Mouse (Mus musculus): Measurements from ENCODE around the gene Gpc1. TPM values are rescaled to one million over a fixed set of nuclear protein-coding genes. Genes with fewer than 3 reads are reported as not detected.

Gene Gpc1
- polyA plus RNA-seq, 1 experiment from 2014 or later = 4.7 TPM

DNA sequence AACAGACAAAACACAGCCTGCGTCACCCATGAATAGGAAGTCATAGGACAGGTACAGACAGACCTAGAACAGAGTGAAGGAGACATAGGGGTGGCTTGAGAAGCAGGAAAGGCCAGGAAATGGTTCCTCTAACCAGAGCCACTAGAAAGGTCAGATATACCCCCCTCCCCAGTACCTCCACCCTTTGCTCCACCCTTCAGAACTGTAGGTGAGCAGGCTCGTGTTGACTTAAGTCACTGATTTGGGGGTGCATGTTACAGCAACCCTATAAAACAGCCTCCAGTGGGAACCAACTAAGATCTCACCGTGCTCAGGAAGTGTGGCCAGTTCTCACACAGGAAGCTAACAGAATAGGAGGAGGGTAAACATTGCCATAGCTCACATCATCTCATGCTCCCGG, 28.1 kb upstream of the Gpc1 start:
- Histone ChIP-seq H3K4me3 (replicated peaks) (no peak overlapping the region), H3K4me2 (no peak overlapping the region)

DNA sequence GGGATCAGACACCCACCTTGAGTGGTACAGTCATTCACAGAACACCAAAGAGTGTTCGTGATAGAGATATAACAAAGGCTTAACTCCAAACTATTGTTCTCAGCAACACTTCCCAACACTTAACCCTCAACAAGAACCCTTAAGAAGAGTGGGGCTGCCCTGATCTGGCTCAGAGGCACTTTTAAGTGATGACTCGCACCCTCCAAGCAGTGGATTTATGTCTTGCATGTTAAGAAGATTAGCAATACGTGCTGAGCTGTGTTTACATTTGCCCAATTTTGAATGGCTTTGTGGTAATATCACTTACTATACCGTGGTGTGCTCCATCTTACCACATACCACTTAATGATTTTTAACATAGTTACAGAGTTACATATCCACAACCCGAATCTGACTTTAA, 26.3 kb upstream of the Gpc1 start:
- no peak for ATAC-seq (ENCODE audit: insufficient read depth)
- Histone ChIP-seq H3K36me3 (replicated peaks) (no peaks in the 10 kb centered on the region), H3K4me2 (no peak overlapping the region), H3K27ac (replicated peaks) (no peak overlapping the region), H3K9me3 (replicated peaks) (no peaks in the 10 kb centered on the region), H3K9ac (no peak overlapping the region), H3K4me3 (replicated peaks) (no peak overlapping the region), H3K4me1 (replicated peaks) (no peaks in the 10 kb centered on the region), H3K27me3 (no peaks in the 10 kb centered on the region)
- 40% methylated on average over 5 of the region's 5 CpGs for WGBS (ENCODE audit: insufficient replicate concordance)

More for the DNA sequence above, 28.1 kb upstream of the Gpc1 start:
- no peak for ATAC-seq (ENCODE audit: insufficient read depth)
- Histone ChIP-seq H3K9me3 (replicated peaks) (no peaks in the 10 kb centered on the region), H3K9ac (no peak overlapping the region), H3K27ac (replicated peaks) (no peak overlapping the region), H3K27me3 (no peaks in the 10 kb centered on the region), H3K36me3 (replicated peaks) (no peaks in the 10 kb centered on the region), H3K4me1 (replicated peaks) (no peaks in the 10 kb centered on the region)
- 44% methylated on average over 4 of the region's 4 CpGs for WGBS (ENCODE audit: insufficient replicate concordance)

DNA sequence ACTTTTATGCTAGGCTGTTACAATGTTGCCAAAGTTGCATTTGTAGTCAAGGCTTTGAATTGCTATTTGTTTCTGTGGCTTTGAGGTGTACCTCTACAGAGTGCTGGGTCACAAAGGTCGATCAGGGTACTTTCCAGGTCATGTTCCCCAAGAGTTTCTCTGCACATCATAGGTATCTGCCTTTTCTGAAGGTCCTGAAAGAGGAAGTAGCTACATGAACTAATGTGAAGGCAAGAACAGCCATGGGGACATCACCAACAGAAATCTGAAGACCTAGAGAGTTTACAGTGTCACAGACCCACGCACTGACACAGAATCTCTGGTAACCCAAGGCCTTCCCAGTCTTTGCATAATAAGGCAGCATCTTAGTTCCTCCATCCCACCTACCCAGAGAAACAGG, 25.6 kb upstream of the Gpc1 start:
- no peak for ATAC-seq (ENCODE audit: insufficient read depth)

GRCm38 (mm10) chr1:92806720-92807119, 24.7 kb upstream of the Gpc1 start:
- Histone ChIP-seq H3K9ac (no peak overlapping the region), H3K4me2 (no peak overlapping the region), H3K36me3 (replicated peaks) (no peaks in the 10 kb centered on the region), H3K27ac (replicated peaks) (no peak overlapping the region), H3K4me3 (replicated peaks) (no peak overlapping the region), H3K9me3 (replicated peaks) (no peaks in the 10 kb centered on the region), H3K4me1 (replicated peaks) (no peaks in the 10 kb centered on the region), H3K27me3 (no peaks in the 10 kb centered on the region)
- WGBS (ENCODE audit: insufficient replicate concordance) = 50% methylated on average over 3 of the region's 3 CpGs
- no peak for ATAC-seq (ENCODE audit: insufficient read depth)

More for the DNA sequence above, 25.6 kb upstream of the Gpc1 start:
- H3K4me3 ChIP-seq (replicated peaks) = no peak overlapping the region
- H3K27me3 ChIP-seq = no peaks in the 10 kb centered on the region
- no peak overlapping the region for H3K4me2 ChIP-seq
- WGBS (ENCODE audit: insufficient replicate concordance) = 25% methylated on average over 2 of the region's 2 CpGs
- H3K36me3 ChIP-seq (replicated peaks) = no peaks in the 10 kb centered on the region
- no peak overlapping the region for H3K27ac ChIP-seq (replicated peaks)
- no peaks in the 10 kb centered on the region for H3K9me3 ChIP-seq (replicated peaks)
- H3K9ac ChIP-seq = no peak overlapping the region
- no peaks in the 10 kb centered on the region for H3K4me1 ChIP-seq (replicated peaks)

DNA sequence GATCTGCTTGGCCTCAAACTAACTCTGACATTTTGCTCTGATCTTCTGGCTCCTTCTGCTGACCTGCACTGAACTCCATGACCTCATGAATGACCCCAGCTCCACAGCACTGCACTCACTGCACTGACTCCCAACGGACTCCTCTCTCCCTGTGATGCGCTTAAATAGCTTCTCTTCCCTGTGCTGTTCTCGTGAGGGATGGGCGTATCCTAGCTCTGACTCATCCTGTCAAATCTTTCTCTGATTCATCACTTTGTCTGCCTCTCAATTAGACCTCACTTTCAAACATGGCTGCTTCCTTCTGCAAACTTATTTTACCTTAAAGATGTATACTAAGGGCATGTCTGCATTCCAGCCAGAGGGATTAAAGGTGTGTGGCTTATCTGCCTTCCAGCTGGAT, 21.8 kb upstream of the Gpc1 start:
- Histone ChIP-seq H3K36me3 (replicated peaks) (no peaks in the 10 kb centered on the region), H3K9me3 (replicated peaks) (no peaks in the 10 kb centered on the region), H3K4me3 (replicated peaks) (no peak overlapping the region), H3K27me3 (no peaks in the 10 kb centered on the region), H3K4me2 (no peak overlapping the region), H3K9ac (no peak overlapping the region), H3K27ac (replicated peaks) (no peak overlapping the region), H3K4me1 (replicated peaks) (no peaks in the 10 kb centered on the region)
- ATAC-seq (ENCODE audit: insufficient read depth) = no peak
- 64% methylated on average over 4 of the region's 4 CpGs for WGBS (ENCODE audit: insufficient replicate concordance)

GRCm38 (mm10) chr1:92814319-92814718, 17.1 kb upstream of the Gpc1 start:
- H3K4me1 ChIP-seq (replicated peaks) = no peaks in the 10 kb centered on the region
- H3K27ac ChIP-seq (replicated peaks) = no peak overlapping the region
- no peak overlapping the region for H3K9ac ChIP-seq
- H3K4me2 ChIP-seq = no peak overlapping the region
- no peaks in the 10 kb centered on the region for H3K9me3 ChIP-seq (replicated peaks)
- 54% methylated on average over 5 of the region's 5 CpGs for WGBS (ENCODE audit: insufficient replicate concordance)
- ATAC-seq (ENCODE audit: insufficient read depth) = no peak
- H3K4me3 ChIP-seq (replicated peaks) = no peak overlapping the region
- no peaks in the 10 kb centered on the region for H3K27me3 ChIP-seq
- no peaks in the 10 kb centered on the region for H3K36me3 ChIP-seq (replicated peaks)

DNA sequence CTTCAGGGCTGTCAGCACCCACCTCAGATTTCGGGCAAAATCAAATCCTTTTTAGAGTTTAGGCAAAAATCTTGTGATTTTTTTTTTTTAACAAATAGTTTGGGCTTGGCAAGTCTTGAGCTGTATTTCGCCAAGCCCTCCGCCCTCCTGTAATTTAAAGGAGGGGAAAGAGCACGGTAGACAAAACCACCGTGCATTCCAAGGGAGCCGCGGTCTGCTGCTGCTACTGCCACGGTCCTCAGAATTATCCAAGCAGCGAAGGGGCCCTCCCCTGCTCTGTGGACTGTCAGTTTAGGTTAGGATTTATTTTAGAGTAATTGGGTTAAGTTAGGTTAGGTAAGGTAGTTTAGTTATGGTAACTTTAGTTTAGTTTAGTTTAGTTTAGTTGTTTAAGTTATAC, 16.3 kb upstream of the Gpc1 start:
- Histone ChIP-seq H3K9me3 (replicated peaks) (no peaks in the 10 kb centered on the region), H3K4me2 (no peak overlapping the region), H3K27me3 (no peaks in the 10 kb centered on the region), H3K4me1 (replicated peaks) (no peaks in the 10 kb centered on the region), H3K36me3 (replicated peaks) (no peaks in the 10 kb centered on the region), H3K9ac (no peak overlapping the region), H3K27ac (replicated peaks) (no peak overlapping the region), H3K4me3 (replicated peaks) (no peak overlapping the region)
- no peak for ATAC-seq (ENCODE audit: insufficient read depth)
- 72% methylated on average over 9 of the region's 9 CpGs for WGBS (ENCODE audit: insufficient replicate concordance)

GRCm38 (mm10) chr1:92815756-92816294, 15.6 kb upstream of the Gpc1 start:
- no peaks in the 10 kb centered on the region for H3K36me3 ChIP-seq (replicated peaks)
- no peak overlapping the region for H3K4me2 ChIP-seq
- H3K4me1 ChIP-seq (replicated peaks) = no peaks in the 10 kb centered on the region
- H3K27ac ChIP-seq (replicated peaks) = no peak overlapping the region
- H3K4me3 ChIP-seq (replicated peaks) = no peak overlapping the region
- ATAC-seq (ENCODE audit: insufficient read depth) = no peak
- no peaks in the 10 kb centered on the region for H3K9me3 ChIP-seq (replicated peaks)
- 44% methylated on average over 5 of the region's 5 CpGs for WGBS (ENCODE audit: insufficient replicate concordance)
- H3K9ac ChIP-seq = no peak overlapping the region
- no peaks in the 10 kb centered on the region for H3K27me3 ChIP-seq

- Histone ChIP-seq H3K36me3 (replicated peaks) (no peaks in the 10 kb centered on the region), H3K4me2 (peak overlapping the region; percentile 70), H3K9me3 (replicated peaks) (no peaks in the 10 kb centered on the region), H3K27me3 (peaks cover 58% of the 10 kb centered on the region), H3K4me1 (replicated peaks) (peaks cover 19% of the 10 kb centered on the region), H3K27ac (replicated peaks) (no peak overlapping the region), H3K9ac (no peak overlapping the region), H3K4me3 (replicated peaks) (peak overlapping the region; percentile 55; the same call in 1 of the 2 replicates)
- 9% methylated on average over 13 of the region's 13 CpGs for WGBS (ENCODE audit: insufficient replicate concordance)
- no peak for ATAC-seq (ENCODE audit: insufficient read depth)
Observed at GRCm38 (mm10) chr1:92830626-92831187, 738 bp upstream of the Gpc1 start.

DNA sequence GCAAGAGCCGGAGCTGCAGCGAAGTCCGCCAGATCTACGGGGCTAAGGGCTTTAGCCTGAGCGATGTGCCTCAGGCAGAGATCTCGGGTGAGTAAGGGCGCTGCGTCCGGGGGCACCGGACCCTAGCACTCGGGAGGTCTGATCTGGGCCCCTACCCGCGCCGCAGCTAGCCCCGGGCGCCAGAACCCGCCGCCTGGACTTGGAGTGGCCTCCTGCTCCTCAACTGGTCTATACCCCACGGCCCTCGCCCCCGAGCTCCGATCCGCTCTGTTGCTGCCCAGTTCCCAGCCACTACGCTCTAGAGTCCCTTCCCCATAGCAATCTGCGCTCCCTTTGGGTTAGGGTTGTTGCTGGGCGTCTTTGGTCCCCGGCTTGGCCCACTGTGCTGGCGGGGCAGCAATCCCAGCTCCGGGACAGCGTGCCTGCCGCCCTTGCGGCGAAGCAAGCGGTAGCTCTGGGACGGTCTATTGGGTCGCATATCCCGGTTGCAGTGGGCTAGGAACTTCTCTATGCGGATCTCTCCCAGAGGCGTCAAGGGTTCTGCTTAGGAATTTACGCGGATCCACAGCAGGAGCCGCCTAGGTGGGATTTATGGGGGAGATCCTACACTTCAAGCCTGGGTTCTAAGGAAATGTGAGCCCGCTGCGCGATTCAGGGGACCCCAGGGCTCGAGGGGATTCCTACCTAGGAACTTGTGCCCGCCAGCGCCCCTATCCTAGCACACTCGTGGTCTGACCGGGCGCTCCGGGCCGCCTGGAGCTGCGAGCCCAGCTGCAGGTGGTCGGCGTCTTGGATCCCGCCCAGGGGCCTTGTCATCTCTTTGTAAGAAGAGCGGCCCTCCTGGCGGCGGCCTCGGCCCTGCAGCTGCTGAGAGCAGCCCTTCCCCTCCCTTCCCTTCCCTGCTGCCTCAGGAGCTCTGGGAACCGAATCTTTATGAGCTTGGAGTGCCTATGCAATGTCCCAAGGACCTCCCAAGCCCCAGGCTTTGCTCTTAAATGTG, 866 bp downstream of the Gpc1 start:
- ATAC-seq (ENCODE audit: insufficient read depth) = no peak
- no peaks in the 10 kb centered on the region for H3K9me3 ChIP-seq (replicated peaks)
- H3K27me3 ChIP-seq = peaks cover 58% of the 10 kb centered on the region
- H3K4me3 ChIP-seq (replicated peaks) = peak overlapping the region; percentile 55
- no peak overlapping the region for H3K27ac ChIP-seq (replicated peaks)
- peaks cover 19% of the 10 kb centered on the region for H3K4me1 ChIP-seq (replicated peaks)
- H3K4me2 ChIP-seq = peak overlapping the region; percentile 70
- peak overlapping the region; percentile 31; the same call in 1 of the 2 replicates for H3K9ac ChIP-seq
- no peaks in the 10 kb centered on the region for H3K36me3 ChIP-seq (replicated peaks)
- 2% methylated on average over 62 of the region's 62 CpGs for WGBS (ENCODE audit: insufficient replicate concordance)

DNA sequence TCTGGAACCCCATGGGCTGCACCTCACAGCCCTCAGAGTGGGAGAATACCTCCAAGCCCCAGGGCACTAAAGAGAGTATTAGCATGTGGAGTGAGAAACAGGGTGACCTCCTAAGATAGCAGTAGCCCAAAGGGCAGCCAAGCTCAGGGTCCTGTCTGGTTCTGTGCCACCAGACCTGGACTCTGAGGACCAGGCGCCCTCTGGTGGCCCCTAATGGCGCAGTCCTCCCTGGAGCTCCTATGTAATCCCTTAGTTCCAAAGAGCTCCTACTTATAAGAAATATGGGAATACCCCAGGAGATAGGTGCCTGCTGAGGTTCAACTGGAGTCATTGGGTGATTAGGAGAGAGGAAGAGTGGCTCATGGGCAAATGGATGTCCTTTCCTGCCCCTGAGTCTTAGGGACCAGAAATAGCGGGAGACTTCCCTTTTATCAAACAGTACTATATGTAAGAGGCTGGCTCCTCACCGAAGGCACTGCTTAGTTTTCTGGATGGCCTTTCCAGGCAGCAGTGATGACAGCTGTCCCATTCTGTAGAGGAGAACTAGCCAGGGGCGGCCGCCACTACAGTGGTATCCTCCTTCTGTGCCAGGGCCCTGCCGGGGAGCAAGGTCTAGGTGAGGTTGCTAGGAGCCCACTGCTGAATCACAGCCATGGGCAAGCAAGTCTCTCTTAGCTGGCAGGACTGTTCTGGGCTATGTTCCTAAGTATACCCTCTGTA, 2.7 kb downstream of the Gpc1 start:
- no peak overlapping the region for H3K4me2 ChIP-seq
- no peak overlapping the region for H3K4me3 ChIP-seq (replicated peaks)
- H3K9ac ChIP-seq = no peak overlapping the region
- no peak for ATAC-seq (ENCODE audit: insufficient read depth)
- peaks cover 54% of the 10 kb centered on the region for H3K27me3 ChIP-seq
- peaks cover 19% of the 10 kb centered on the region for H3K4me1 ChIP-seq (replicated peaks)
- 45% methylated on average over 7 of the region's 7 CpGs for WGBS (ENCODE audit: insufficient replicate concordance)
- no peaks in the 10 kb centered on the region for H3K9me3 ChIP-seq (replicated peaks)
- H3K27ac ChIP-seq (replicated peaks) = no peak overlapping the region
- H3K36me3 ChIP-seq (replicated peaks) = no peaks in the 10 kb centered on the region

All from liver, embryonic 15.5 days (tissue).